Mouse (Mus musculus) neural tube, embryonic 12.5 days (tissue): ENCODE results near the gene Treml4. TPM values are rescaled to one million over a fixed set of nuclear protein-coding genes. Genes with fewer than 3 reads are reported as not detected.
"Not testable (repeated sequence)": the region's sequence is repeated elsewhere in the genome, so short reads cannot be mapped to it uniquely, and the experiment has no call there.

Source experiments
- ATAC-seq: fragments of 200-750 bp; cut with Nextera tagmentation; 2 replicates; pipeline ENCODE4 v1.8.0; 2017; ENCODE audit warnings: low read depth, mild to moderate bottlenecking, moderate TSS enrichment, moderate library complexity; ENCODE audit not compliant: low FRiP score
- H3K27ac ChIP-seq: fragments of 300-500 bp; sonication (generic); 2 replicates; pipeline ENCODE4 v1.5.1; 2016
- H3K27me3 ChIP-seq: fragments of 300-500 bp; sonication (generic); replicated peaks from 2 replicates; pipeline ENCODE4 v1.6.1; 2016; ENCODE audit warnings: mild to moderate bottlenecking
- H3K36me3 ChIP-seq: fragments of 300-500 bp; sonication (generic); 2 replicates; pipeline ENCODE4 v1.6.1; 2016; ENCODE audit warnings: mild to moderate bottlenecking
- H3K4me1 ChIP-seq: fragments of 300-500 bp; sonication (generic); 2 replicates; pipeline ENCODE4 v1.6.1; 2016
- H3K4me2 ChIP-seq: fragments of 300-500 bp; sonication (generic); replicated peaks from 2 replicates; pipeline ENCODE4 v1.6.1; 2016; ENCODE audit warnings: mild to moderate bottlenecking
- H3K4me3 ChIP-seq: fragments of 300-500 bp; sonication (generic); 2 replicates; pipeline ENCODE4 v1.5.1; 2016
- H3K9ac ChIP-seq: fragments of 300-500 bp; sonication (generic); 2 replicates; pipeline ENCODE4 v1.6.1; 2016; ENCODE audit warnings: mild to moderate bottlenecking
- H3K9me3 ChIP-seq: fragments of 300-500 bp; sonication (generic); 2 replicates; pipeline ENCODE4 v1.6.1; 2016; ENCODE audit warnings: mild to moderate bottlenecking
- WGBS: fragments of 180-500 bp; shearing (Covaris S2); methylation state at CpG from one replicate; pipeline ENCODE4 v1.1.7; 2016; 5-methylcytosine and 5-hydroxymethylcytosine counted together
- polyA plus RNA-seq: library from polyadenylated mRNA; unstranded; fragments of >200 nt; fragmentation: Nextera tagmentation; extraction: Ambion mirVana; gene quantifications from 2 replicates; pipeline ENCODE4 v1.2.1, GENCODE M21; 2016

The Treml4 gene
- polyA plus RNA-seq, 1 experiment from 2014 or later, result 0.14 TPM

DNA sequence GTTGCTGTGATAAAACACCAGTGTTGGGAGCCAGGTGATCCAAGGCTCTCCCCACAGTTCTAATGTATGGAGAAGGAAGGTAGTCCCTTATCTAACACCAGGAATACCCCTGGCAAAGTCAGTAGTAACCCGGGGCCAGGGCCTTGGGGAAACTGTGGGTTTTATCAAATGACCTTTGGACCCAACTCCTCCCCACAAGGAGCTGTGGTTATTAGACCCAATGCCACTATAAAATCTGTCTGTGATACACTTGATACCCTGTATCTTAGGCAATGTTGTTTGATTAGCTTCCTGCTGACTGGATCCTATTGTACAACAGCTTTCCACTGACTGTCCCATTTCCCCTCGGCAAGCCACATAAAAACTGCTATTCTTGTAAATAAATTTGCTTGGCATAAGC is 48.0 kb downstream of the Treml4 start:
- ATAC-seq, result no peak
- H3K9me3 ChIP-seq, result no peaks in the 10 kb centered on the region
- H3K4me2 ChIP-seq, result no peak overlapping the region
- H3K9ac ChIP-seq, result no peak overlapping the region
- 75% methylated on average over 2 of the region's 2 CpGs for WGBS
- H3K4me3 ChIP-seq, result no peak overlapping the region
- H3K27me3 ChIP-seq, result no peaks in the 10 kb centered on the region
- H3K4me1 ChIP-seq, result no peaks in the 10 kb centered on the region
- no peak overlapping the region for H3K27ac ChIP-seq
- H3K36me3 ChIP-seq, result no peaks in the 10 kb centered on the region

DNA sequence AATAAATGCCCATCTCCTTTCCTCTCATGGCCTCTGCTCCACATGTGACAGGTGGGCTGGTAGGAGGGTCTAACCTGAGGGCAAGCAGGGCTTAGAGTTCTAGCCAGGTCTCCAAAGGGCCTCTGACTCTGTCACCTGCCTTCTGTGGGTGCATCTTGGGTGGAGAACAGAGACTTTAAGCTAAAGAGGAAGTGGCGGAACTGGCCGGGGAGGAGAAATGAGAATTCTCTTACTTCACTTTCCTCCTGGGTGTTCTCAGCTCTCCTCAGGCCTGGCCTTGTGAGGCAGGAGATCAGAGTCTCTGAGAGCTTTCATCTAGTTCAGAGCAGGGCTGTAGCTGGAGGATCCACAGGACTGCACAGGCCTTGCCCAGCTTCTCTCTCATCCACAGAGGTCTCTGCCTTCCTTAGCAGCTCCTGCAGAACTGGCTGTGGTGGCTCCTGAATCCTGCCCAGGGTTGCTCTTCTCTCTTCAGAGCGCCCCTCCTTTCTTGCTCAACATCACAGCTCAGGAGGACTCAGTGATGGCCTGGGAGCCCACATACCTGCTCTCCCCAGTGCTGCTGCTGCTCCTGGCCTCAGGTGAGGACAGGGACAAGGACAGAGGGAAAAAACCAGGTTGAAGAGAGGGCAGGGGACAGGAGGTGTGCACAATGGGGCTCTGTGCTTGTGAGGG is 51.9 kb downstream of the Treml4 start, which contains the start of gene B430306N03Rik:
TSS of gene B430306N03Rik (plus strand) at position 237 of the 675 bp plus-strand sequence.
- WGBS, result 87% methylated on average over 3 of the region's 3 CpGs
- H3K9me3 ChIP-seq, H3K36me3 ChIP-seq, H3K27me3 ChIP-seq, H3K9ac ChIP-seq, H3K4me2 ChIP-seq, ATAC-seq, H3K4me1 ChIP-seq, H3K4me3 ChIP-seq, H3K27ac ChIP-seq: not testable (repeated sequence)

DNA sequence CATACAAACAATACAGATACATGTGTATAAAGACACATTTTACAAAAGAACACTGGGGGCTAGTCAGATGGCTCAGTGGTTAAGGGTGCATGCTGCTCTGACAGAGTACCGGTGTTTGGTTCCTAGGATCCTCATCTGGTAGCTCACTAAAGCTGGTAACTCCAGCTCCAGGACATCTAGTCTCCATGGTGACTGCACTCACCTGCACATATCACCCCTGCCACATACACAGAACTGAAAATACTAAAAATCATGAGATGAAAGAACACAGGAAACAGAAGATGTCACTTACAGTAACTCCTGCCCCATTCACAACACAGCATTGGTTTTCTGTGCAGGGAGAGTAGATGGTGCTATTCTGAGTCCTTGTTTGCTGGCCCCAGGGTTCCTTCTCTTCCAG is 54.6 kb downstream of the Treml4 start:
- H3K27ac ChIP-seq, result no peak overlapping the region
- ATAC-seq, result no peak
- H3K36me3 ChIP-seq, result no peaks in the 10 kb centered on the region
- no peak overlapping the region for H3K9ac ChIP-seq
- no peaks in the 10 kb centered on the region for H3K9me3 ChIP-seq
- H3K27me3 ChIP-seq, result no peaks in the 10 kb centered on the region
- no peak overlapping the region for H3K4me2 ChIP-seq
- H3K4me3 ChIP-seq, result no peak overlapping the region
- 96% methylated on average over 1 of the region's 1 CpGs for WGBS
- no peaks in the 10 kb centered on the region for H3K4me1 ChIP-seq

GRCm38 (mm10) chr17:48321279-48321678 is 57.2 kb downstream of the Treml4 start:
- Histone ChIP-seq H3K4me1 (no peaks in the 10 kb centered on the region), H3K27me3 (no peaks in the 10 kb centered on the region), H3K36me3 (no peaks in the 10 kb centered on the region), H3K9ac (no peak overlapping the region), H3K4me3 (no peak overlapping the region), H3K9me3 (no peaks in the 10 kb centered on the region), H3K4me2 (no peak overlapping the region), H3K27ac (no peak overlapping the region)
- ATAC-seq, result no peak
- WGBS, result 82% methylated on average over 2 of the region's 2 CpGs

GRCm38 (mm10) chr17:48323236-48323635 is 59.1 kb downstream of the Treml4 start:
- no peaks in the 10 kb centered on the region for H3K9me3 ChIP-seq
- no peaks in the 10 kb centered on the region for H3K36me3 ChIP-seq
- no peaks in the 10 kb centered on the region for H3K27me3 ChIP-seq
- WGBS, result 76% methylated on average over 3 of the region's 3 CpGs
- no peak for ATAC-seq
- no peak overlapping the region for H3K9ac ChIP-seq
- H3K4me1 ChIP-seq, result no peaks in the 10 kb centered on the region
- H3K4me2 ChIP-seq, result no peak overlapping the region
- no peak overlapping the region for H3K4me3 ChIP-seq
- no peak overlapping the region for H3K27ac ChIP-seq

DNA sequence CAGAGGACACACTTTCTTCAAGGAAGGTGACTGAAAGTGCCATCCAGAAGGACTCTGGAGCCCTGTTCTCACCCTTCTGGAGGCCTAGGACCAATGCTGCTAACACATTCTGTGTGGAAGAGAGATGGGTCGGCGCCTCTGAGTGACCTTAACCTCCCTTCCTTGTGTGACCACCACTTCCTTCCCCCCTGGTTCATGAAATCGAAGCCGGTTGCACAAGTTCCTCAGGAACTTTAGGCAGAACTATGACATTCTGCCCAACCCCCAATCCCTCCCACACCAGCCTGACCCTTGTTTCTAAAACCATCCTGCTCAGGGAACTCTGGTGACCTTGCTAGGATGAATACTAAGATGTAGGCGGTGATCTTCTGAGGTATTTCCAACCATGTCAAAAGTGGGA is 60.2 kb downstream of the Treml4 start:
- Histone ChIP-seq H3K4me2 (no peak overlapping the region), H3K36me3 (no peaks in the 10 kb centered on the region), H3K9ac (no peak overlapping the region), H3K27ac (no peak overlapping the region), H3K4me1 (no peaks in the 10 kb centered on the region), H3K4me3 (no peak overlapping the region), H3K9me3 (no peaks in the 10 kb centered on the region), H3K27me3 (no peaks in the 10 kb centered on the region)
- whole genome bisulfite sequencing, result 97% methylated on average over 5 of the region's 5 CpGs
- no peak for ATAC-seq

Other genes starting within 250 kb of the Treml4 start
- not detected in 2 replicates for gene 1700122O11Rik, start 226.0 kb upstream of the Treml4 start, polyA plus RNA-seq
- 0.18 TPM in 1 of 2 replicates, not detected in the other for gene 1700067P10Rik, start 175.0 kb upstream of the Treml4 start, polyA plus RNA-seq
- gene 9830107B12Rik, start 118.0 kb upstream of the Treml4 start, polyA plus RNA-seq, result not detected in 2 replicates
- gene A530064D06Rik, start 97.0 kb upstream of the Treml4 start, polyA plus RNA-seq, result not detected in 2 replicates
- gene Trem1, start 31.5 kb upstream of the Treml4 start, polyA plus RNA-seq, result 0.09 TPM in 1 of 2 replicates, not detected in the other
- gene Trem3, start 16.5 kb upstream of the Treml4 start, polyA plus RNA-seq, result not detected in 2 replicates
- 0.23 and 0.27 TPM in 2 replicates for gene Treml2, start 35.2 kb downstream of the Treml4 start, polyA plus RNA-seq
- gene B430306N03Rik, start 51.8 kb downstream of the Treml4 start, polyA plus RNA-seq, result 0.09 TPM in 1 of 2 replicates, not detected in the other
- gene Trem2, start 82.1 kb downstream of the Treml4 start, polyA plus RNA-seq, result 2.9 and 3.4 TPM in 2 replicates
- gene Treml1, start 95.6 kb downstream of the Treml4 start, polyA plus RNA-seq, result 1.3 and 2.7 TPM in 2 replicates
- gene Nfya, start 145.6 kb downstream of the Treml4 start, polyA plus RNA-seq, result 16.3 and 17.4 TPM in 2 replicates
- gene Oard1, start 145.7 kb downstream of the Treml4 start, polyA plus RNA-seq, result 58.7 and 62.6 TPM in 2 replicates
- 2.4 and 4.4 TPM in 2 replicates for gene Apobec2, start 168.6 kb downstream of the Treml4 start, polyA plus RNA-seq
- 1.0 and 1.5 TPM in 2 replicates for gene Tspo2, start 187.2 kb downstream of the Treml4 start, polyA plus RNA-seq
- gene Unc5cl, start 190.6 kb downstream of the Treml4 start, polyA plus RNA-seq, result 0.15 TPM in 1 of 2 replicates, not detected in the other